Mouse (Mus musculus) spleen, adult 18-20 months (tissue): ENCODE results near the gene Zbtb12.
"Not testable (repeated sequence)": the region's sequence is repeated elsewhere in the genome, so short reads cannot be mapped to it uniquely, and the experiment has no call there.

Experiments used
- DNase-seq, 2 experiments: peaks; one replicate each; pipeline ENCODE4 v3.0.0; 2022; ENCODE audit warnings: mixed read lengths in 2 of 2

The Zbtb12 gene

DNA sequence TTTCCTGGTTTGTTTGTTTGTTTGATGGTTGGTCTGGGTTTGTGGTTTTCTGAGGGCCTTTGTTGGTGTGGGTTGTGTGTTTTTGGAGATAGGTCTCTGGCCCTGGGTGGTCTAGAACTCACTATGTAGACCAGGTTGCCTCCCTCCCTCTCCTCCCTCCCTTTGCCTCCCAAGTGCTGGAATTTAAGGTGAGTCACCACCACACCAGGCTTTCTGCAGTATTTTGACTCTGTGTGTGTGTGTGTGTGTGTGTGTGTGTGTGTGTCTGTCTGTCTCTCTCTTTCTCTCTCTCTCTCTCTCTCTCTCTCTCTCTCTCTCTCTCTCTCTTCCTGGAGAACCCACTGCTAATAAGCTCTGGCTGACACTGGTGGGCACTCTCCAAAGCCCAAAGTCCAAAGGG is 1.9 kb downstream of the Zbtb12 start:
- DNase-seq = no peak

- DNase-seq = no peak
Measured at GRCm38 (mm10) chr17:34881683-34882310, 2.5 kb downstream of the Zbtb12 start, which contains the start of gene Gm20547. Gene Gm20547, minus strand, starts transcription at chr17:34882042.

DNA sequence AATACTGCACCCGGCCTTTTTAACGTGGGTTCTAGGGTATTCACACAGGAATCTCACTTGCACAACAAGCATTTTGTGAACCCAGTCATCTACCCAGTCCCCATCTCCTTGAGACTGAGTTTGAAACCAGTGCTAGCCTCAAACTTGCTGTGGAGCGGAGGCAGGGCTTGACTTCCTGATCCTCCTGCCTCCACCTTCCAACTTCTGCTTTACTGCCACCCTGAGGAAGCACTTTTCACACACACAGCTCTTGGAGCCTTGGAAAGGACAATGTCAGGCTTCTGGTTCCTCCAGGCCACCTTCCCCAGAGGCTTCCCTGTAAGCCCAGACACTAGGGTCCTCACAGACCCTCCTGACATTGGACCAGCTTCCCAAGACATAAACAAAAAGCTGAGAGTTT is 4.0 kb downstream of the Zbtb12 start:
- DNase-seq = no peak

DNA sequence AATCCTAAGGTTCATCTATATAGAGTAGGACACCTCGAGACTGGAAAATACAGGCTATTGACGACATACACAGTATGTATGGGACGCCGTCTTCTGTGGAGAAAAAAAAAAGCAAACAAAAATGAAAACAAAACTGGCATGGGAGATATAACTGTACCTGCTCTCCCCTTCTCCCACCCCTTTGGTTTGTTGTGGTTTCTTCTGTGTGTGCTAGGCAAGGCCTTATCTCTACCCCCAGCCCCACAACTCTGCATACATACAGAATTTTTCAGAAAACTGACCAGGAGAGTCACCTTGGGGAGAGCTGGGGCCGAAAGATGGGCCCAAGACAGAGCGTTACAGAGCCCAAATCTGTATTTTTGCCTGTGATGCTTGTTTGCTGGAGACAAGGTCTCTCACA is 5.4 kb downstream of the Zbtb12 start:
- DNase-seq = no peak

DNA sequence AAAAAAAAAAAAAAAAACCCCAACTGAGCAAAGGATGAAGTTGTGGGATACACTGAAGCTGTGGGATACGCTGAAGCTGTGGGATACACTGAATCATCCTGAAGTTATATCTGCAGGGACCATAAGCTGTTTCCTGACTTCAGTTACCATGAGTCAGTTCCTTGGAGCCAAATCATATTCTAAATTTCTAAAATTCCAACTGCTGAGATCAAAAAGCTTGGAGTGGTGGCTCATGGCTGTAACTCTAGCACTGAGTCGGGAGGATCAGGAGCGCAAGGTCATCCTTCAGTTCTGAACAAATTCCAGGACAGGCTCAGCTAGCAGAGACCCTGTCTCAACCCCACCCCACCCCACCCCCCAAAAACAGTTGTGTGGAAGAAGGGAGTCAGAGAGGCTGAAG is 6.3 kb downstream of the Zbtb12 start:
- DNase-seq = no peak

DNA sequence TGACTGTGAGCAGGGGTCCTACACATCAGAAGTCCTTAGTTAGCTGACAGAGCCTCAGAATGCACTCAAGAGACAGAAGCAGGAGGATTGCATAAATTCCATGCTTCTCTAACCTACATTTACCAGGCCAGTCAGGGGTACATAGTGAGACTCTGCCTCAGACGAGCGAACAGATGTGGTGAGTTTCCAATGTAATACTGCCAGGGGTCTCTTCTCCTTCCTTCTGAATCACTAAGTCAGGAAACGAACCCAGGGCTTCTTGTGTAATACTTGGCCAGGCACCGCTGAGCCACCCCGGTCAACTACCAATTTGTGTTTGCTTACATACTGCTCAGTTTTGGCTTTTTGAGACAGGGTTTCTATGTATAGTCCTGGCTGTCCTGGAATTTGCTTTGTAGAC is 8.7 kb downstream of the Zbtb12 start:
- no peak for DNase-seq

DNA sequence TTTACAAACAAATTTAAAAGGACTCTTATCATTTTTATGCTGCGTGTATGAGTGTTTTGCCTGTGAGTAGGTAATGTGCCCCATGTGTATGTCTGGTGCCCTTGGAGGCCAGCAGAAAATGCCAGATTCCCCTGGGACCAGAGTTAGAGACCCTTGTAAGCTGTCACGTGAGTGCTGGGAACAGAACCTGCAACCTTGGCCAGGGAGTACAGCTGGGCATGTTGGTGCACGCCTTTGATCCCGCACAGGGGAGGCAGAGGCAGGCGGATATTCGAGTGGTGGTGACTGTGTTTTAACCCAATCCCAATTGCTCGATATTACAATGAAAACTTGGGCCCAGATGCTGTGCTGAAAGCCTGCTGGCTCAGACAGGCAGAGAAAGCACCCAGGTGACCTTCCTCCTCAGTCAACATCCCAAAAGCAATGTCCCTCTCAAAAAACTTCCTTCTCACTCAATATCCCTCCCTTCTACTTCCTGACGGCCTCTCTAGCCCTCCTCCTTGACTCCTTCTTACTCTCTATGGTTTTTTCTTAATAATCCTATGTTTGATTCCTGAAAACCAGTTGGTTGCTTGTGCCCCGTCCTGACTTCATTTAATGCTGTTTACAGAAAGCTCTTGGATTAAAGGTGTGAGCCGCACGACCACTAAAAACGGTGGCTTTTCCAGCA is 10.9 kb downstream of the Zbtb12 start:
- no peak for DNase-seq

GRCm38 (mm10) chr17:34891377-34891776 is 12.1 kb downstream of the Zbtb12 start:
- no peak for DNase-seq

DNA sequence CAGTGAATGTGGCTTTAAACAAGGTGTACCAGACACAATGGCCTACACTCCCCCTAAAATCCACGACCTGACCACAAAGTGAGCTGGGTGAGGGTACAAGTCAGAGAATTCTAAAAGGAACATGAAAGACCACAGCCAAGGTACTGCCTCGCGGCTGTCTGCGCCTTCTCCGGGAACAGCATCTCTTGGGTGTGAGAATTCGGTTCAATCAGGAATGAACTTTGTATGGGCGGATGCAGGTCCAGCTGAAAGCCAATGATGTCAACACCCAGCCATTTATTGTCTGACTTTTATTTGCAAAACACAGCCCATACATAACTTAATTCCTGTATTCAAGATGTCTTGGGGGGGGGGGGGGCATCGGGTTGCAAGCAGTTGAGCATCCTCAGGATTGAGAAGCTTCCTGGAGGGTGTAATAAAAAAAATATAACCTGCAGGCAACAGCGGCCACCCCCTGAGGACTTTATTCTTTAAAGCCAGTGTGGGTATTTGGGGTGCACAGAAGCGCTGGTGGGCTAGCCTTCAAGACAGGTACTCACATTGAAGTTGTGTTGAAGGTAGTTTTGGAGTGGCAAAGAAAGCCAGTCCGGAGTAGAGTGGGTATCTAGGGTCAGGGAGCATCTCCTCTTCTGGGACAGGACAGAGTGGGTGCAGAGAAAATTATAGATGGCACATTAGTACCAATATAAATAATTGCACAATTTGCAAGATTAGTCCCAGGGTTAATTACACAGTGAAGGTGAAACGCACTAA is 14.0 kb downstream of the Zbtb12 start:
- DNase-seq = no peak

DNA sequence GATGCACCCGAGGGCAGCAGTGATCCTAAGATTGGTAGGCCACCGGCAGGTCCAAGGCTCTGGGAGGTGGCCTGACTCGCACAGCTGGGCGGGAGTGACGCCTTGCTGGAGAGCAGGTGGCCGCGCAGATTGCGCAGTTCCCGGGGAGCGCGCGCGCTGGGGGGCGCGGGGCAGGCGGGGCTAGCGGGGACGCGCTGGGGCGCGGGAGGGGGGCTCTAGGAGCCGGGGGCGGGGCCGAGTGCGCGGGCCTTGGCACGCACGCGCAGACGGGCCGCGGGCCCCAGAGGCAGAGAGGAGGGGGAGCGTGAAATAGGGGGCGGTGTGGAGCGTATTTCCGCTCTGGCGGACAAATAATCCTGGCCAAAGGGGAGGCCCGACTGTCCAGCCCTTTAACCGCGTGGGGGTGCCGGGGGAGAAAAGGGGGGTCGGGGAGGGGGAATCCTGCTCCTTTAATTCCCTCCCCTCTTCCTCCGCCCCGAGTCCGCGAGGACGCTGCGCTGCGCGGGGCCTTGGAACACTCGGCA is 14.9 kb downstream of the Zbtb12 start:
- peak; percentile 90 to 94 for DNase-seq

- peak in 1 of 2 experiments; percentile 56 for DNase-seq
Measured at GRCm38 (mm10) chr17:34894801-34895530, 15.7 kb downstream of the Zbtb12 start.

DNA sequence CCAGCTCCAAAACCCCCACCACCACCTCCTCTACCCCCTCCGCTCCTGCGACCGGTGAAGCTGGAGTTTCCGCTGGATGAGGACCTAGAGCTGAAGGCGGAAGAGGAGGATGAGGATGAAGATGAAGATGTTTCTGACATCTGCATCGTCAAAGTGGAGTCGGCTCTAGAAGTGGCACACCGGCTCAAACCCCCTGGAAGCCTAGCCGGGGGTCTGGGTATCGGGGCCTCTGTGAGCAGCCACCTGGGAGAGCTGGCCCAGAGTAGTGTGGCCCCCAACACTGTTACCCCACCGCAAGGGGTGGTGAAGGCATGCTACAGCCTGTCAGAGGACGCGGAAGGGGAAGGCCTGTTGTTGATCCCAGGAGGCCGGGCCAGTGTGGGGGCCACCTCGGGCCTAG is 16.4 kb downstream of the Zbtb12 start:
- no peak for DNase-seq

DNA sequence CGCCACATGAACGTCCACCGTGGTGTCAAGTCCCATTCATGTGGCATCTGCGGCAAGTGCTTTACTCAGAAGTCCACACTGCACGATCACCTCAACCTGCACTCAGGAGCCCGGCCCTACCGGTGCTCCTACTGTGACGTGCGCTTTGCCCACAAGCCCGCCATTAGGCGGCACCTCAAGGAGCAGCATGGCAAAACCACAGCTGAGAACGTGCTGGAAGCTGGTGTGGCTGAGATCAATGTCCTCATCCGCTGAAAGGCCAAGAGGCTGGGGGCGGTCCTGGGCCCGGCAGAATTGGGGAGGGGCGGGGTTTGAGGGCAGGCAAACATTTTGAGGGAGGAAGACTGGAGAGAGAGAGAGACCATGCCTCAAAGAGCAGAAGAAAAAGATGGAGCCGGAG is 17.1 kb downstream of the Zbtb12 start:
- no peak for DNase-seq

GRCm38 (mm10) chr17:34897373-34898159 is 18.3 kb downstream of the Zbtb12 start:
- no peak for DNase-seq

- DNase-seq = peak; percentile 76 to 82
Measured at GRCm38 (mm10) chr17:34898160-34898586, 18.9 kb downstream of the Zbtb12 start, which contains the start of the genes C2 and Ehmt2. Gene C2, minus strand, starts transcription at chr17:34898265. Gene Ehmt2, plus strand, starts transcription at chr17:34898469.

GRCm38 (mm10) chr17:34898706-34899052 is 19.4 kb downstream of the Zbtb12 start:
- DNase-seq = no peak

GRCm38 (mm10) chr17:34899053-34899889 is 20.0 kb downstream of the Zbtb12 start:
- peak; percentile 41 to 55 for DNase-seq

DNA sequence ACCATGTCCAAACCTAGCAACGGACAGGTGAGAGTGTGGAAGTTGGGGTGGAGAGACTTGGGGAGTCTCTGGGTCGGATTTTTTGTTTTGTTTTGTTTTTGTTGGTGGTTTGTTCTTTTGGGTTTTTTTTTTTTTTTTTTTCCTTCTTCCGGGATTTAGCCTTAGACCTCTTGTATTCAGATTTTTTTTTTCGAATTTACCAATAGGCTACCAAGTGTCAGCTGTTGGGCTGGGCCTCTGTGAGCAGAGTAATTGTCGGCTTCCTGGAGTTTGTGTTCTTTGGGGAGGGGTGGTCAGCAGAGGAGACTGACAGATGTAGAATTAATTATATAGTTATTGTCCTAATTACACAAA is 20.6 kb downstream of the Zbtb12 start:
- DNase-seq = no peak

- DNase-seq = not testable (repeated sequence)
Measured at GRCm38 (mm10) chr17:34900826-34901225, 21.5 kb downstream of the Zbtb12 start.

DNA sequence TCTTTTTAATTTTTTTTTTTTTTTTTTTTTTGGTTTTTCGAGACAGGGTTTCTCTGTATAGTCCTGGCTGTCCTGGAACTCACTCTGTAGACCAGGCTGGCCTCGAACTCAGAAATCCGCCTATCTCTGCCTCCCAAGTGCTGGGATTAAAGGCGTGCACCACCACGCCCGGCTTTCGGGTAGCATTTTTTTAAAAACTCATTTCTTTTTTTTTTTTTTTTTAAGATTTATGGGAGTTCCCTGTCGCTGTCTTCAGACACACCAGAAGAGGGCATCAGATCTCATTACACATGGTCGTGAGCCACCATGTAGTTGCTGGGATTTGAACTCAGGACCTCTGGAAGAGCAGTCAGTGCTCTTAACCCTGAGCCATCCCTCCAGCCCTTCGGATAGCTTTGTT is 22.7 kb downstream of the Zbtb12 start:
- not testable (repeated sequence) for DNase-seq

DNA sequence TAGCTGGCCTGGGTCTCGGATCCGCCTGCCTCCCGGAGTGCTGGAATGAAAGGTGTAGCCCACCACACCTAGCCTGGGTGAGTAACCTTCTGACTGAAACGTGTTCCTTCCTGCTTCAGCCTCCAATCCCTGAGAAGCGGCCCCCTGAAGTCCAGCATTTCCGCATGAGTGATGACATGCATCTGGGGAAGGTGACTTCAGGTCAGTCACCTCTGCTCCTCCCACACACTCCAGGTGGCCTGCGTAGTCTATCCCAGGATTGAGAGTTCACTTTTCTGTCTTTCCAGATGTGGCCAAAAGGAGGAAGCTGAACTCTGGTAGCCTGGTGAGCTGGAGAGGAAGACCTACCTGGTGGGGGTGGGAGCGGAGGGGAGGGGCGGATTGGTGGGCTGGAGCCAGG is 23.6 kb downstream of the Zbtb12 start:
- DNase-seq = no peak
